In genomic region chrX:20705083-20705402, GRCm38 (mm10) we compare ENCODE assay signal across 7 mouse cellular contexts. TPM values are rescaled to one million over a fixed set of nuclear protein-coding genes. Genes with fewer than 3 reads are reported as not detected.
DNase-seq lines count a peak whose midpoint lies in the region; ATAC-seq and TF ChIP-seq lines count a peak whose summit lies in the region.

No protein-coding gene starts in this region.

- TF ChIP-seq POLR2A in thymus, adult 2 months (IDR thresholded peaks at IDR 0.05; ENCODE audit: control insufficient read depth, extremely low read depth, insufficient read depth, low read length, poor library complexity): no peak

- WGBS in lung, embryonic 16.5 days: 14% methylated on average over 3 of the region's 3 CpGs
- WGBS in forebrain, embryonic 14.5 days: 38% methylated on average over 3 of the region's 3 CpGs
- WGBS in liver, embryonic 11.5 days: 27% methylated on average over 3 of the region's 3 CpGs
- 10% methylated on average over 3 of the region's 3 CpGs for WGBS in stomach, postnatal 0 days
- 15% methylated on average over 3 of the region's 3 CpGs for WGBS in thymus, adult 2 months

- H3K9ac ChIP-seq in lung, embryonic 16.5 days (ENCODE audit: low read length): no peak overlapping the region
- peak overlapping the region; percentile 37; the same call in 1 of the 2 replicates for H3K9ac ChIP-seq in forebrain, embryonic 14.5 days (ENCODE audit: low read length)
- H3K9ac ChIP-seq in liver, embryonic 11.5 days (ENCODE audit: low read depth, low read length): 0 out of 2 replicates have a peak overlapping the region, but pooled peaks have one; percentile 40
- no peak overlapping the region for H3K9ac ChIP-seq in stomach, postnatal 0 days (ENCODE audit: low read length)

- no peak for TF ChIP-seq EP300 in stomach, postnatal 0 days (optimal IDR thresholded peaks at IDR 0.05)

- no peak overlapping the region for H3K27ac ChIP-seq in lung, embryonic 16.5 days (ENCODE audit: low read length)
- H3K27ac ChIP-seq in forebrain, embryonic 14.5 days (ENCODE audit: low read depth, low read length): no peak overlapping the region
- H3K27ac ChIP-seq in liver, embryonic 11.5 days (ENCODE audit: low read depth, low read length): no peak overlapping the region; the same call in 1 of the 2 replicates
- no peak overlapping the region for H3K27ac ChIP-seq in stomach, postnatal 0 days (replicated peaks)
- H3K27ac ChIP-seq in thymus, adult 2 months (ENCODE audit: control insufficient read depth, insufficient read depth, low read length): no peak overlapping the region

- TF ChIP-seq CTCF in stomach, postnatal 0 days (IDR thresholded peaks at IDR 0.05; ENCODE audit: low read depth): no peak
- TF ChIP-seq CTCF in thymus, adult 2 months (IDR thresholded peaks at IDR 0.05; ENCODE audit: borderline replicate concordance, control insufficient read depth, extremely low read depth, insufficient read depth, low read length, poor library complexity): no peak

- DNase-seq in lung, postnatal 25 days (ENCODE audit: low spot score): no peak
- DNase-seq in forebrain, embryonic 14.5 days (ENCODE audit: low spot score): no peak
- DNase-seq in liver, embryonic 11.5 days (ENCODE audit: low spot score): no peak
- DNase-seq in stomach, postnatal 0 days (ENCODE audit: low spot score): no peak
- no peak for DNase-seq in thymus, postnatal 4 days
- no peak for DNase-seq in thymus, adult 2 months

- peak overlapping the region; percentile 31; the same call in 1 of the 2 replicates for H3K4me3 ChIP-seq in lung, embryonic 16.5 days (ENCODE audit: low read length)
- H3K4me3 ChIP-seq in forebrain, embryonic 14.5 days (ENCODE audit: low read depth, low read length): peak overlapping the region; percentile 60
- peak overlapping the region; percentile 65 for H3K4me3 ChIP-seq in liver, embryonic 11.5 days (ENCODE audit: low read depth, low read length)
- H3K4me3 ChIP-seq in stomach, postnatal 0 days (ENCODE audit: low read depth, low read length): peak overlapping the region; percentile 53; the same call in 1 of the 2 replicates
- H3K4me3 ChIP-seq in thymus, adult 2 months (ENCODE audit: control insufficient read depth, insufficient read depth, low read length): no peak overlapping the region

- no peaks in the 10 kb centered on the region for H3K9me3 ChIP-seq in lung, embryonic 16.5 days (ENCODE audit: control insufficient read depth, low read length)
- H3K9me3 ChIP-seq in forebrain, embryonic 14.5 days (replicated peaks; ENCODE audit: control insufficient read depth, low read length): no peaks in the 10 kb centered on the region
- H3K9me3 ChIP-seq in liver, embryonic 11.5 days (ENCODE audit: control insufficient read depth, low read length): no peaks in the 10 kb centered on the region
- H3K9me3 ChIP-seq in stomach, postnatal 0 days (ENCODE audit: control insufficient read depth, low read length): no peaks in the 10 kb centered on the region

- H3K27me3 ChIP-seq in lung, embryonic 16.5 days (ENCODE audit: control insufficient read depth, insufficient read depth, low read depth, low read length): no peaks in the 10 kb centered on the region
- H3K27me3 ChIP-seq in forebrain, embryonic 14.5 days (replicated peaks; ENCODE audit: control insufficient read depth, insufficient read depth, low read length): no peaks in the 10 kb centered on the region
- H3K27me3 ChIP-seq in liver, embryonic 11.5 days (replicated peaks; ENCODE audit: control insufficient read depth, insufficient read depth, low read length): no peaks in the 10 kb centered on the region
- no peaks in the 10 kb centered on the region for H3K27me3 ChIP-seq in stomach, postnatal 0 days (ENCODE audit: control insufficient read depth, insufficient read depth, low read length)
- no peaks in the 10 kb centered on the region for H3K27me3 ChIP-seq in thymus, adult 2 months (ENCODE audit: control insufficient read depth, insufficient read depth, low read length)

- peak overlapping the region; percentile 34; the same call in 1 of the 2 replicates for H3K4me2 ChIP-seq in lung, embryonic 16.5 days (ENCODE audit: low read depth, low read length)
- peak overlapping the region; percentile 42 for H3K4me2 ChIP-seq in forebrain, embryonic 14.5 days (ENCODE audit: low read length)
- peak overlapping the region; percentile 62 for H3K4me2 ChIP-seq in liver, embryonic 11.5 days
- peak overlapping the region; percentile 58 for H3K4me2 ChIP-seq in stomach, postnatal 0 days (replicated peaks; ENCODE audit: low read depth)

- H3K36me3 ChIP-seq in lung, embryonic 16.5 days (ENCODE audit: control insufficient read depth, insufficient read depth, low read length): no peaks in the 10 kb centered on the region
- H3K36me3 ChIP-seq in forebrain, embryonic 14.5 days (ENCODE audit: control insufficient read depth, insufficient read depth, low read length): no peaks in the 10 kb centered on the region
- no peaks in the 10 kb centered on the region for H3K36me3 ChIP-seq in liver, embryonic 11.5 days (ENCODE audit: control insufficient read depth, insufficient read depth, low read length)
- no peaks in the 10 kb centered on the region for H3K36me3 ChIP-seq in stomach, postnatal 0 days (ENCODE audit: control insufficient read depth, insufficient read depth, low read length)
- no peaks in the 10 kb centered on the region for H3K36me3 ChIP-seq in thymus, adult 2 months (ENCODE audit: control insufficient read depth, insufficient read depth, low read length)

- no peak for ATAC-seq in lung, embryonic 16.5 days (ENCODE audit: low read depth)
- no peak for ATAC-seq in forebrain, embryonic 14.5 days
- ATAC-seq in liver, embryonic 11.5 days (replicated peaks; ENCODE audit: low FRiP score): no peak
- no peak for ATAC-seq in stomach, postnatal 0 days (ENCODE audit: low FRiP score, low TSS enrichment)

- no peaks in the 10 kb centered on the region; the same call in 1 of the 2 replicates for H3K4me1 ChIP-seq in lung, embryonic 16.5 days (replicated peaks; ENCODE audit: control insufficient read depth, insufficient read depth, low read length)
- H3K4me1 ChIP-seq in forebrain, embryonic 14.5 days (ENCODE audit: control insufficient read depth, insufficient read depth, low read length): no peaks in the 10 kb centered on the region
- H3K4me1 ChIP-seq in liver, embryonic 11.5 days (replicated peaks; ENCODE audit: control insufficient read depth, insufficient read depth, low read length): no peaks in the 10 kb centered on the region; the same call in 1 of the 2 replicates
- H3K4me1 ChIP-seq in stomach, postnatal 0 days (replicated peaks; ENCODE audit: control insufficient read depth, insufficient read depth): no peaks in the 10 kb centered on the region
- H3K4me1 ChIP-seq in thymus, adult 2 months (replicated peaks; ENCODE audit: control insufficient read depth, insufficient read depth, low read length): no peaks in the 10 kb centered on the region

RNA-seq across cellular contexts. Expression of gene Usp11, which starts 1.3 kb away (rescaled TPM):
- 41.4 and 42.3 TPM in 2 replicates for polyA plus RNA-seq in lung, embryonic 16.5 days (2015; fragmentation: Nextera tagmentation; extraction: Ambion mirVana)
- polyA plus RNA-seq in forebrain, embryonic 14.5 days (2014; fragmentation: Nextera tagmentation; extraction: Ambion mirVana): 67.8 and 73.4 TPM in 2 replicates
- 33.0 and 36.3 TPM in 2 replicates for polyA plus RNA-seq in liver, embryonic 11.5 days (2014; fragmentation: Nextera tagmentation; extraction: Ambion mirVana)
- polyA plus RNA-seq in stomach, postnatal 0 days (2015; fragmentation: Nextera tagmentation; extraction: Ambion mirVana): 3.8 and 4.2 TPM in 2 replicates
- 38.3 and 39.3 TPM in 2 replicates for polyA plus RNA-seq in thymus, adult 2 months (2012; rRNA removed)

RNA-seq across cellular contexts. Expression of gene Cdk16, which starts 17.3 kb away (rescaled TPM):
- polyA plus RNA-seq in lung, embryonic 16.5 days (2015; fragmentation: Nextera tagmentation; extraction: Ambion mirVana): 95.4 and 101 TPM in 2 replicates
- 87.2 and 90.7 TPM in 2 replicates for polyA plus RNA-seq in forebrain, embryonic 14.5 days (2014; fragmentation: Nextera tagmentation; extraction: Ambion mirVana)
- 62.1 and 68.3 TPM in 2 replicates for polyA plus RNA-seq in liver, embryonic 11.5 days (2014; fragmentation: Nextera tagmentation; extraction: Ambion mirVana)
- 47.3 and 53.5 TPM in 2 replicates for polyA plus RNA-seq in stomach, postnatal 0 days (2015; fragmentation: Nextera tagmentation; extraction: Ambion mirVana)
- polyA plus RNA-seq in thymus, adult 2 months (2012; rRNA removed): 200 and 211 TPM in 2 replicates

RNA-seq across cellular contexts. Expression of gene Uba1, which starts 46.9 kb away (rescaled TPM):
- 181 and 190 TPM in 2 replicates for polyA plus RNA-seq in lung, embryonic 16.5 days (2015; fragmentation: Nextera tagmentation; extraction: Ambion mirVana)
- polyA plus RNA-seq in forebrain, embryonic 14.5 days (2014; fragmentation: Nextera tagmentation; extraction: Ambion mirVana): 287 and 341 TPM in 2 replicates
- 189 and 203 TPM in 2 replicates for polyA plus RNA-seq in liver, embryonic 11.5 days (2014; fragmentation: Nextera tagmentation; extraction: Ambion mirVana)
- polyA plus RNA-seq in stomach, postnatal 0 days (2015; fragmentation: Nextera tagmentation; extraction: Ambion mirVana): 89.4 and 93.1 TPM in 2 replicates
- polyA plus RNA-seq in thymus, adult 2 months (2012; rRNA removed): 429 and 454 TPM in 2 replicates

Comparison
In these comparisons a context has a peak if more than half of its experiments do, and no peak if none do; other contexts are left out.
1. H3K9ac ChIP-seq: peak in forebrain, embryonic 14.5 days (single experiment) and liver, embryonic 11.5 days (single experiment); none in lung, embryonic 16.5 days (single experiment) and stomach, postnatal 0 days (single experiment).
2. Peak in every context shown above with its lines, with median percentiles within 50 percentile points of each other: H3K4me2 ChIP-seq.